ENCODE assay signal across 8 mouse cellular contexts in genomic region chr5:33822456-33822855, GRCm38 (mm10). TPM values are rescaled to one million over a fixed set of nuclear protein-coding genes. Genes with fewer than 3 reads are reported as not detected.
DNase-seq lines count a peak whose midpoint lies in the region; ATAC-seq lines count a peak whose summit lies in the region.

No protein-coding gene starts in this region.

- H3K36me3 ChIP-seq in kidney, embryonic 15.5 days, result peaks cover 9% of the 10 kb centered on the region; the same call in 1 of the 2 replicates
- peaks cover 48% of the 10 kb centered on the region for H3K36me3 ChIP-seq in forebrain, embryonic 10.5 days (replicated peaks)
- H3K36me3 ChIP-seq in limb, embryonic 12.5 days, result no peaks in the 10 kb centered on the region
- no peaks in the 10 kb centered on the region for H3K36me3 ChIP-seq in neural tube, embryonic 14.5 days (ENCODE audit: control insufficient read depth, insufficient read depth, low read length)

- H3K9me3 ChIP-seq in kidney, embryonic 15.5 days (replicated peaks), result no peaks in the 10 kb centered on the region
- H3K9me3 ChIP-seq in forebrain, embryonic 10.5 days, result no peaks in the 10 kb centered on the region
- no peaks in the 10 kb centered on the region for H3K9me3 ChIP-seq in limb, embryonic 12.5 days
- no peaks in the 10 kb centered on the region for H3K9me3 ChIP-seq in neural tube, embryonic 14.5 days (ENCODE audit: control insufficient read depth, low read length)

- no peak for DNase-seq in kidney, postnatal 10 days
- no peak for DNase-seq in forebrain, embryonic 10.5 days (ENCODE audit: extremely low spot score, low spot score)
- no peak for DNase-seq in adrenal gland, adult 8-10 months
- no peak for DNase-seq in embryo, embryonic 10 days (ENCODE audit: low spot score)
- no peak for DNase-seq in lung, postnatal 36 days

- ATAC-seq in kidney, embryonic 15.5 days (replicated peaks; ENCODE audit: low FRiP score), result no peak
- ATAC-seq in limb, embryonic 12.5 days (ENCODE audit: insufficient number of reproducible peaks, insufficient read depth, low FRiP score, low TSS enrichment, low read depth), result no peak
- ATAC-seq in neural tube, embryonic 14.5 days (ENCODE audit: low read depth), result no peak

- peaks cover 37% of the 10 kb centered on the region for H3K4me1 ChIP-seq in kidney, embryonic 15.5 days
- H3K4me1 ChIP-seq in forebrain, embryonic 10.5 days, result peaks cover 76% of the 10 kb centered on the region
- H3K4me1 ChIP-seq in limb, embryonic 12.5 days (replicated peaks), result peaks cover 31% of the 10 kb centered on the region
- H3K4me1 ChIP-seq in neural tube, embryonic 14.5 days (ENCODE audit: control insufficient read depth, insufficient read depth, low read length), result peaks cover 48% of the 10 kb centered on the region

- H3K4me2 ChIP-seq in kidney, embryonic 15.5 days, result peak overlapping the region; percentile 93
- peak overlapping the region; percentile 61 for H3K4me2 ChIP-seq in limb, embryonic 12.5 days
- peak overlapping the region; percentile 66 for H3K4me2 ChIP-seq in neural tube, embryonic 14.5 days (ENCODE audit: low read depth, low read length)

- 0 out of 2 replicates have a peak overlapping the region, but pooled peaks have one; percentile 98 for H3K9ac ChIP-seq in kidney, embryonic 15.5 days
- no peak overlapping the region; the same call in 1 of the 2 replicates for H3K9ac ChIP-seq in limb, embryonic 12.5 days (replicated peaks)
- no peak overlapping the region; the same call in 1 of the 2 replicates for H3K9ac ChIP-seq in neural tube, embryonic 14.5 days (replicated peaks; ENCODE audit: low read depth, low read length)

- peak overlapping the region; percentile 99 for H3K4me3 ChIP-seq in kidney, embryonic 15.5 days (replicated peaks)
- peak overlapping the region; percentile 99 for H3K4me3 ChIP-seq in forebrain, embryonic 10.5 days
- peak overlapping the region; percentile 100 for H3K4me3 ChIP-seq in limb, embryonic 12.5 days (replicated peaks)
- peak overlapping the region; percentile 99 for H3K4me3 ChIP-seq in neural tube, embryonic 14.5 days (ENCODE audit: low read depth, low read length)

- H3K27ac ChIP-seq in kidney, embryonic 15.5 days, result no peak overlapping the region
- H3K27ac ChIP-seq in forebrain, embryonic 10.5 days, result no peak overlapping the region
- no peak overlapping the region for H3K27ac ChIP-seq in limb, embryonic 12.5 days
- no peak overlapping the region for H3K27ac ChIP-seq in neural tube, embryonic 14.5 days (ENCODE audit: low read depth, low read length)

- WGBS in kidney, embryonic 15.5 days, result 35% methylated on average over 3 of the region's 3 CpGs
- WGBS in forebrain, embryonic 10.5 days, result 35% methylated on average over 3 of the region's 3 CpGs
- WGBS in limb, embryonic 12.5 days, result 39% methylated on average over 3 of the region's 3 CpGs
- WGBS in neural tube, embryonic 14.5 days, result 22% methylated on average over 3 of the region's 3 CpGs

- H3K27me3 ChIP-seq in kidney, embryonic 15.5 days, result no peaks in the 10 kb centered on the region
- H3K27me3 ChIP-seq in forebrain, embryonic 10.5 days (ENCODE audit: poor library complexity, severe bottlenecking), result no peaks in the 10 kb centered on the region
- H3K27me3 ChIP-seq in limb, embryonic 12.5 days, result no peaks in the 10 kb centered on the region
- H3K27me3 ChIP-seq in neural tube, embryonic 14.5 days (ENCODE audit: control insufficient read depth, insufficient read depth, low read length), result no peaks in the 10 kb centered on the region; the same call in 1 of the 2 replicates

RNA-seq across cellular contexts. Expression of gene Nsd2, which starts 1.9 kb away (rescaled TPM):
- polyA plus RNA-seq in kidney, embryonic 15.5 days (2015; fragmentation: Nextera tagmentation; extraction: Ambion mirVana), result 45.2 and 45.4 TPM in 2 replicates
- polyA plus RNA-seq in forebrain, embryonic 10.5 days (2016; fragmentation: Nextera tagmentation; extraction: Ambion mirVana), result 105 and 108 TPM in 2 replicates
- 69.6 and 70.5 TPM in 2 replicates for polyA plus RNA-seq in limb, embryonic 12.5 days (2016; fragmentation: Nextera tagmentation; extraction: Ambion mirVana)
- polyA plus RNA-seq in neural tube, embryonic 14.5 days (2014; fragmentation: Nextera tagmentation; extraction: Ambion mirVana), result 104 and 109 TPM in 2 replicates
- 10 to 100 TPM; 40.6 to 60.1 (median 54.9) TPM for total RNA-seq in adrenal gland, adult 8-10 months (2022)

RNA-seq across cellular contexts. Expression of gene Letm1, which starts 39.8 kb away (rescaled TPM):
- polyA plus RNA-seq in kidney, embryonic 15.5 days (2015; fragmentation: Nextera tagmentation; extraction: Ambion mirVana), result 45.7 and 48.4 TPM in 2 replicates
- 57.8 and 59.2 TPM in 2 replicates for polyA plus RNA-seq in forebrain, embryonic 10.5 days (2016; fragmentation: Nextera tagmentation; extraction: Ambion mirVana)
- 55.7 and 56.6 TPM in 2 replicates for polyA plus RNA-seq in limb, embryonic 12.5 days (2016; fragmentation: Nextera tagmentation; extraction: Ambion mirVana)
- 67.0 and 69.5 TPM in 2 replicates for polyA plus RNA-seq in neural tube, embryonic 14.5 days (2014; fragmentation: Nextera tagmentation; extraction: Ambion mirVana)
- 100 to 1,000 TPM in 2 of 4 experiments, 10 to 100 TPM in 2; 96.8 to 124 (median 103) TPM for total RNA-seq in adrenal gland, adult 8-10 months (2022)
